Mouse (Mus musculus): ENCODE data around the gene Inpp1.

- TF ChIP-seq CTCF (IDR thresholded peaks at IDR 0.05) (peak; percentile 69), POLR2A (IDR thresholded peaks at IDR 0.05; ENCODE audit: insufficient read depth, low read depth, low read length) (peak; percentile 52), EP300 (IDR thresholded peaks at IDR 0.05; ENCODE audit: insufficient read depth, low read depth, low read length) (0 out of 2 replicates have a peak, but pooled peaks have one; percentile 50)
These were observed at the start of gene Inpp1 for GRCm38 (mm10) chr1:52816910-52817812.

Measured in heart, adult 2 months (tissue).